Mouse (Mus musculus) thymus, adult 18-20 months (tissue): ENCODE measurements around the gene Mycbp2.
A peak's percentile ranks its signal among the peaks of the same experiment; 100 is the strongest.

ENCODE experiments used
- DNase-seq, 2 experiments: peaks; one replicate each; pipeline ENCODE4 v3.0.0; 2022; ENCODE audit warnings: mixed read lengths in 2 of 2

Mycbp2 gene

GRCm38 (mm10) chr14:103101171-103101570 is 245.4 kb downstream of the Mycbp2 start:
- no peak for DNase-seq

DNA sequence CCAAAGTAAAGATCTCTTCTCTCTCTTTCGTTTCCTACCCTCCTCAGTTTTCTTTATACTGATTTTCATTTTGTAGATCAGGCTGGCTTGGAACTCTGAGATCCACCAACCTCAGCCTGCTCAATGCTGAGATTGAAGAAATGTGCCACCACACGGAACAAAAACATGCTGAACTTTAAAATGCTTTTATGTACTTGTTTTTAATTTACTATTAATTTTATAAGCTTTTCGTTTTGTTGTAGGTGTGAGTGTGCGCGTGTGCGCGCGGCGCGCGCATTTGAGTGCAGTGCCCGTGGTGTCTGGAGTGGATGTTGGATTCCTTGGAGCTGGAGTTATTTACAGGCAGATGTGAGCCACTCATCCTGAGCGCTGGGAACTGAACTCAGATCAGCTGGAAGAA is 246.3 kb downstream of the Mycbp2 start:
- DNase-seq: no peak

- DNase-seq: peak; percentile 79 to 87
Observed at GRCm38 (mm10) chr14:103099238-103099933, 247.2 kb downstream of the Mycbp2 start, which contains the start of gene Fbxl3. Gene Fbxl3, minus strand, starts transcription at chr14:103099566.

DNA sequence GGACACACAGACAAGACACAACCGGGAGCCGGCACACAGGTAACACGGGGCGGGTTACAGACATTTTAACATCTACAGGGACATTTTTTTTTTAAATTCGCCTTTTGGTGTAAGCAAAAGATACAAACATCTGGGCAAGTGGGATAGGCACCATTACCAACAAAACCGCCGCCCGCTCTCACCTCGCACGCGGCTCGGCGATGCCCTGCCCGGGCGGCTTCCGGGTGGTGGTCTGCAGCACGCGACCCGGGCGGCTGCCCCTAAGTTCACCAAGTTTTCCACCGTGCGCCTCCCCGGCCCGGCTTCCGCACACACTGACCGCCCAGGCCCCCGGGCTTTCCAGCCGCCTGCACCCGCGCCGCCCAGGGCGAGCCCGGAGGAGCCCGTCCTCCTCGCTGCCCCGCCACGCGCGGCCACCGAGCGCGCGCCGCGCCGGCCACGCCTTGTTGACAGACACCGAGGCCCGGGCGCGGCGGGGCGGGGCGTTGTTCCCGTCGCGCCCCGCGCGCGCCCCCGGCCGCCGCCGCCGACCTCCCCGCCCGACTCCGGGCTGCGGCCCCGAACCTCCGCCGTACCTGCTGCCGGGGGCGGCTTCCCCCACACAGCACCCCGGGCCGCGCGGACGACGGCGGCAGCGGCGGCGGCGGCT is 247.9 kb downstream of the Mycbp2 start:
- DNase-seq: peak; percentile 70 to 72

- no peak for DNase-seq
Observed at GRCm38 (mm10) chr14:103098213-103098586, 248.4 kb downstream of the Mycbp2 start.

DNA sequence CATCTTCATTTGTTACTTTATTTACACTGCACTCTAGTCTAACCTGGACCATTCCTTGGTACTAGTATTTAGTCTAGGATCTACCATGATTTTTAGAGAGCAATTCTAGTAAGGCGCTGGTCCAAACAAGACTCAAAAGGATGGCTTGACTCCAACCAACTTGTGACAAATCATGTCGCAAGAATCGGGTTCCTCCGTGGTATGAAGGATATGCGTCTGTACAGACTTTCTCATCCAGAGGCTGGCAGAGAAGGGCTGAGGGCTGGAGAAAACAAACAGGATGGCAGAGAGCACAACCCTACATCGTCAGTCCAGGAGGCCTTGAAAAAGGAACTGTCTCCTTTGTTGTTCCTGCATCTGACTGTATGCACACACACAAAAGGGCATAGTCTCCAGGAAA is 250.0 kb downstream of the Mycbp2 start:
- no peak for DNase-seq

DNA sequence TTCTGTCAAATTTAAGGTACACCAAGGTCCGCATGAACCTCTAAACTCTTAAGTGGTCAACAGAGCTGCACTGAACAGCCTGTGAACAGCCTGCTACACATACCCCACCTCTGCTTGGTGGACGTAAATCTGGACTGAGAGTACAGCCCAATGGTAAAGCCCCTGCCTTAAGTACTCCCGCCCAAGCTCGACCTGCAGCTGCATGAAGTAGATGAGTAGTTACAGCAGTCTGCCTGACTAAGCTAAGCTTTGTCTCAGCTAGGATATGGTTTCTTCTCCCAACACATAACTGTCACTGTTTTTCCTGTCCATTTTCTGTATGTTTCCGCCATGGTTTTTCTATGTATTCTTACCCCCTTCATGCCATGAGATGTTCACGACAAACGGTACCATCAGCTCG is 250.8 kb downstream of the Mycbp2 start:
- no peak for DNase-seq

- DNase-seq: no peak
Observed at GRCm38 (mm10) chr14:103095036-103095435, 251.6 kb downstream of the Mycbp2 start.

GRCm38 (mm10) chr14:103093670-103094069 is 252.9 kb downstream of the Mycbp2 start:
- DNase-seq: no peak

DNA sequence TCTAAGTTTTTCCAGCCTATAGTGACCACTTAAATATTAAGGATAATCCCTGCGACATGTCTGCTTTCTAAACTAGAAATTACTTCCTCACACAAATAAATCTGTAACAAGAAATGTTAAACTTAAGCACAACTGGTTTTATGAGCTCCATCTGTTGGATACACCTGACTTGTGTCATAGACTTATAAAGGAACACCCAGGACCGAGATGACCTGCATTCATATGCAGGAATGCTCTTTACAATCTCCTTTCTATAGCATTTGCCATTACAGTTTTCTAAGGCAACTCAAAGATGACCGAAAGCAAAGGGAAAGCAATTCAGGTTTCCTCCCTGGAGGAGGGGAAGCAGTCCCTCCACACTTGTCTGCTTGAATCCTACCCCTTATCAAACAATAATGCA is 253.4 kb downstream of the Mycbp2 start:
- no peak for DNase-seq

DNA sequence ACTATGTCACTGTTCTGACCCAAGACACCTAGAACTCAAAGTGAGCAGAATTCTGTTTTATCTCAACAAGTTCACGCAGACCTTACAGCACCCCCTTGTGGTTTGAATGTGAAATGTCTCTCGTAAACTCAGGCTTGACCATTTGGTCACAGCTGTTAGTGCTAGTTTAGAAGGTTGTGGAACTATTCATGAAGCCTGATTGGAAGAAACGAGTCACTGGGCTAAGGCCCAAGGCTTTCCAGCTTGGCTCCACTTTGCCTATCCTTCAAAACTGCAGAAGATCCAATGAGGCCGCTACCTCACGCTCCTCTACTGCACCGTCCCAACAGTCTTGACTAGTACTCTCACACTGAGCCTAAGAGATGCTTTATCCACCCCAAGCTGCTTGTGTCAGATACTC is 258.0 kb downstream of the Mycbp2 start:
- DNase-seq: peak in 1 of 2 experiments; percentile 15

GRCm38 (mm10) chr14:103087846-103088245 is 258.8 kb downstream of the Mycbp2 start:
- no peak for DNase-seq

DNA sequence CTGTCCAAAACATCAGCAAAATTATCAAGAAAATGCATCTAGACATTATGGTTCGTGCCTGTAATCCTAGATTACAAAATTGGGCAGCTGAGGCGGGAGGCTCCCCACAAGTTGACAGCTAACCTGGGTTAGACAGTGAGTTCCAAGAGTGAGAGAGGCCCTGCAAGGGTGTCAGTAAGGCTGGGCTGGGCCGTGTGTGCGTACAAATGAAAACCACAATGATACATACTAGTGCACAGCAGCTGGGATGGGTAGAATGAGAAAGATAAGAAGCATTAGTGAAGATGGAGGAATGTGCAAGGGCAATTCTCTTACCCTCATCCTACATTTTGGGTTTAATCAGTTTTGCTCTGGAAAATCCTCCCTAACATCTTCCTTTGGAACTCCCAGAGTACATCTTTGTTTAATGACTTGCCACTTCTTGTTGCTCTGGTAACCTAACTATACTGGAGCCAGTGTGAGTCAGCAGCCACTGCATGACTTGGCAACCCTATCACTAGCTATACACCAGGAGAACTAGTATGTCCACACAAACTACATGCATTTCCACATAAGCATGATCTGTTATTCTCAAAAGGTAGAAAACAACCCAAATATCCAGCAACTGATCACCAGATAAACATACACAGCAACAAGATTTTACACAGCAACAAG is 259.8 kb downstream of the Mycbp2 start:
- no peak for DNase-seq

- no peak for DNase-seq
Observed at GRCm38 (mm10) chr14:103085840-103086533, 260.6 kb downstream of the Mycbp2 start.

DNA sequence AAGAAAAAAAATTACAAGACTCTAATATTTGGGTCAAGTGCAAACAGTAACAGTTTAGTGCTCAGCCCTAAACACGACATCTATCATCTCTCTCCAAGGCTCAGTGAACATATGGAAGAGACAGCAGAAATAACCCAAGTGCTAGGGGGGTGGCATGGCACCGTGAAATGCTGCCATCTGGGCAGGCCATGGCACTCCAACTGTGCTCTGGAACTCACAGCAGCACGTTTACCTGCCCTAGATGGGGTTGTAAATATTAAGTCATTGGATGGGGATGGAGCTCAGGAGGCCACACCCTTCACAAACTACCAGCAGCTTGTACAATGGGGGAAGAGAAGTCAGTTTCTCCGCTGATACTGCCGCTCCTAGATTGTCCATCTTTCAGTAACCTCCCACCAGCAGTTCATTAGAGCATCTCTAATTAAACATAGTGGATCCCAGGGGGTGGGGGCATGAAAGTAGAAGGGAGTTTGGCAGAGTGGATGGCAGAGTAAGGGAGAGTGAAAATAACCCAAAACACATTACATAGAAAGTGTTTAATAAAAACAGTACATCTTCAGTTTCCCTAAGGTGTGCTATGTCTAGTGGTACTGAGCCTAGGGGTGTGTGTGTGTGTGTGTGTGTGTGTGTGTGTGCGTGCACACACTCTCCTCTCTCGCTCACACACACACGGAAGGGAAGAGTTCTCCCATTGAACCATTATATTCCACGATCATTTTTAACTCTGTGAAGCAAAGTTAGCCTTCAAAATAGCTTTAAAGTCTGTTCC is 267.2 kb downstream of the Mycbp2 start:
- DNase-seq: no peak

- DNase-seq: no peak
Observed at GRCm38 (mm10) chr14:103078006-103078912, 268.4 kb downstream of the Mycbp2 start.

DNA sequence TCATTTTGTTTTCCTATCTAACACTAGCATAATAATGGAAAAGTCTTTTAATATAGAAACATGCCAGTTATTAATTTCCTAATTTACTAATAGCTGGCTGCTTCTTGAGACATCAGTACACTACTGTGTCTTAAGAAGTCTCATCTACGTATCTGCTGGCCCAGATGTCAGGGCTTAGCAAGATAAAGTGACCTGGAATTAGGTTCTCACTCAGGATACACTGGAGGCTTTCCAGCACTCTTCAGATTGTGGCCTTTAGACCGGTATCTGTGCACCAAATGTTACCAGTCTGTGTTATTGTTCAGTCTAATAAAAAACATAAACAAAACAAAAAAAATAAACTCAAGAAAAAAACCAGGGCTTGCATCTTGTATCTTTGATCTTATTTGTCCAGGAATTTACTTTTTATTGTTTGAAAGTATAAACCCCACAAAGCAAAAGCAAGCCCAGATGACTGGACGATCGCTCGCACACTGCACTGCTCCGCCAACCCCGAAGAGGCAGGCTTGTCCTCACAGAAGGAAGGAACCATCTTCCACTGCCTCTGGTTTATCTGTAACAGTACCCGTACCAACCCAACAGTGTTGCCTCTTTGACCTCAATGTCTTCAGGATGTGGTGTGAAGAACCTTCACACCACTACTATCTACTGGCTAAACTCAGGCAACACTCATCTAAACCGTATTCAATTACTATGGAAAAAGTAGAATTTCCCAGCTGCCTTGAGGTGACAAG is 269.2 kb downstream of the Mycbp2 start:
- DNase-seq: no peak

- no peak for DNase-seq
Observed at GRCm38 (mm10) chr14:103075166-103075565, 271.4 kb downstream of the Mycbp2 start.

DNA sequence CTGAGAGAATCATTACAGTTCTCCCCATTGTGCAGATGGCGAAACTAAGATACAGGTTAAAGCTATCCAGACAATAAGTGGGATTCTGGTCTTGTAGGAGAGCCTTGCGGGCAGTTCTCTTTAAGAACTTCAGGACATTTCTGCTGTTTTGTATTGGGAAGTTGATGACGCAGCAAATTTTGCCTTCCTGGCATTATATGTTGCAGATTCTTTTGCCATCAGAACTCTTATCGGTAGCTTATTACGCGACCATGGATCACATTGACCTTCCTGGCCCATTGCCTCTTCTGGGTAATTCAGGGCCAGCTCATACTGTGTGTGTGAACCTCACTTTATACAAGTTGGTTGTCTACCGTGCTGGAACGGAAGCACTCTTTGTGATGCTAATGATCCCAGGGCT is 272.8 kb downstream of the Mycbp2 start:
- no peak for DNase-seq

DNA sequence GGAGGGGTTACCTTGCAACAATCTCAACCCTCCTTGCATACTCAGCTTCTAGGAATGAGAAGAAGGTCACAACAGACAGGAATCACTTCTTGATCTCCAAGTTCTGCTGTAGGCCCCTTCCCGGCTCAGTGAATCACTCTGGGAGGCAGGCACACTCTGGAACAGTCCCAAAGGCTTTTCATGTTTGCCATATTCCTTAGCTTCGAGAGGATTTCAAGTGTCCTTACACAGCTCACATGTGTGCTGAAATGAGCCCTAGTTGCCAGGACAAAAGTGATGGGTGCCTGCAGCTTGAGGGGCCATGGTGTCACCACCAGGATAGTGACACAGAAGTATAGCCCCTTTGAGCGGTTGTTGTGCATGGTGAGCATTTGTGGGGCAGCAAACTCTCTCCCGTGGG is 273.9 kb downstream of the Mycbp2 start:
- DNase-seq: no peak

GRCm38 (mm10) chr14:103071471-103071870 is 275.1 kb downstream of the Mycbp2 start:
- no peak for DNase-seq
